Mouse (Mus musculus) left cerebral cortex, postnatal 14 days (tissue): ENCODE results near the gene Dctpp1. TPM values are rescaled to one million over a fixed set of nuclear protein-coding genes. Genes with fewer than 3 reads are reported as not detected.

ENCODE experiments used
- DNase-seq, 2 experiments: peaks; one replicate each; pipeline ENCODE4 v3.0.0; 2021 to 2022; ENCODE audit warnings: low spot score in 2 of 2, mixed read lengths in 1 of 2
- intact Hi-C: fragments of 180-260 bp; cut with DNase I; formaldehyde crosslinking; loops from one replicate; pipeline ENCODE4 v1.15.1; 2025
- total RNA-seq, 2 experiments: library from RNA; stranded (reverse); gene quantifications; 2 replicates each; pipeline ENCODE4 v1.2.3; 2021

Gene Dctpp1
- total RNA-seq, 2 experiments from 2014 or later = 32.1 to 38.3 TPM

- intact Hi-C loops = no loop called here
- peak in 1 of 2 experiments; percentile 56 for DNase-seq
These were observed 46.6 kb downstream of the Dctpp1 start for GRCm38 (mm10) chr7:127213930-127214329.

DNA sequence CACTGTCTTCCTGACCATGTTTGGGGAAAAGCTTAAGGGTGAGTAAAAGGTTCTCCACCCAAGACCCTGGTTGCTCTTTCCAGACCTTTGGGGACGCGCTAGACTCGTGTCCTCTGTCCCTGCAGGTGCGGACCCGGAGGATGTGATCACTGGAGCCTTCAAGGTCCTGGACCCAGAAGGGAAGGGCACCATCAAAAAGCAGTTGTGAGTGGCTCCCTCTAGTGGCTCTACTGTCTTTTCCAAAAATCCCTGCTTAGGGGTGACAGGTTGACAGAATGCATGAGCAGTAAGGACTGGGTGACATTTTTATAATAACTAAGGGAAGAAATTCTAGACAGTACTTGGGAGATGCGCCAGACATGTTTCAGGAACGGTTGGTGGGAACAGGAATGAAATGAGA, 47.0 kb downstream of the Dctpp1 start:
- intact Hi-C loops = no loop called here
- DNase-seq = peak in 1 of 2 experiments; percentile 45

DNA sequence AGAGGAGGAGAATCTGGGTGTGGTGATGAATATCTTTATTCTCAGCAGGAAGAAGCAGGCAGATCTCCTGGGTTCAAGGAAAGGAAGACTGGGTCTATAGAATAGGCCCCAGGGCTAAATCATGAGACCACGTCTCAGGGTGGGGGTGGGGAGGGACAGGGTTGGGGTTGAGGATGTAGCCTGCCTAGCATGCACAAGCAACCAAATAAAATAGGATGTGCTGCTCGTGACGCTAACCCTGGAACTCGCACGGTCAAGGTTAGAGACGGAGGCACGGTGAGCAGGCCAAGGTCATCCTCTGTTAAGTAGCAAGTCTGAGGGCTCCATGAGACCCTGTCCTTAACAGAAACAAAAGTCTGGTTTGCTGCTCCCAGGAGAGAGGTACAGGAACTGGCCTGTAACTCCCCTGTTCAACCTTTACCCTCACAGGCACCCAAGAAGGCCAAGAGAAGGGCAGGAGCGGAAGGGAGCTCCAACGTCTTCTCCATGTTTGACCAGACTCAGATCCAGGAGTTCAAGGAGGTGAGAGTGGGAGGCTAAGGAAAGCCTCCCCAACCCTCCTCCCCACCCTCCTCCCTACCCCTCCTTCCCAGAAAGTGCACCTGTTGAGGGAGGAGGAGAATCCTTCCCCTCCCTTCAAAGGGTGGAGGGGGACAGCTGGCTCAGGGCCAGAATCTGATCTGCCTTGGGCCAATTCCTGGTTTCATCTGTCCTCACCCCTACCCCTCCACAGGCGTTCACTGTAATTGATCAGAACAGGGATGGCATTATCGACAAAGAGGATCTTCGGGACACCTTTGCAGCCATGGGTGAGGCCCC, 47.9 kb downstream of the Dctpp1 start:
- no peak for DNase-seq
- intact Hi-C loops = no loop called here

- intact Hi-C loops = no loop called here
- no peak for DNase-seq
These were observed 49.3 kb downstream of the Dctpp1 start for GRCm38 (mm10) chr7:127211014-127211745.

DNA sequence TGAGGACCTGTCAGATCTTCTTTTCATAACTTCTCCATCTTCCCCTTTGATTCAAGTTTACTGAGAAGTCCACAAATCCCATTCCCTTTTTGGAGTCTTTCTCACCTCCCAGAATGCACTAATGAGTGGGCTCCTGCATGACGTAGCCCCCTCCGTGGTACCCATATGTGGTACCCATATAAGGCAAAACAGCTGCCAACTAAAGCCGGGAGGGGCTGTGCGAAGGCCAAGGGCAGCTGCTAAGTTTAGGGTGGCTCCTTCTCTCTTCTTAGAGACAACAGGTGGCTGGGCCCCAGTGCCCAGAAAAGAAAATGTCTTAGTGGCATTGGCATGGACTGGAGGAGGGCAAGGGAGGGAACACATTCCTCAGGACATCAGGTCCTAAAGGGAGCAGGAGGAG, 50.2 kb downstream of the Dctpp1 start:
- DNase-seq = no peak
- intact Hi-C loops = no loop called here

- intact Hi-C loops = no loop called here
- DNase-seq = no peak
These were observed 50.7 kb downstream of the Dctpp1 start for GRCm38 (mm10) chr7:127209851-127210250.

DNA sequence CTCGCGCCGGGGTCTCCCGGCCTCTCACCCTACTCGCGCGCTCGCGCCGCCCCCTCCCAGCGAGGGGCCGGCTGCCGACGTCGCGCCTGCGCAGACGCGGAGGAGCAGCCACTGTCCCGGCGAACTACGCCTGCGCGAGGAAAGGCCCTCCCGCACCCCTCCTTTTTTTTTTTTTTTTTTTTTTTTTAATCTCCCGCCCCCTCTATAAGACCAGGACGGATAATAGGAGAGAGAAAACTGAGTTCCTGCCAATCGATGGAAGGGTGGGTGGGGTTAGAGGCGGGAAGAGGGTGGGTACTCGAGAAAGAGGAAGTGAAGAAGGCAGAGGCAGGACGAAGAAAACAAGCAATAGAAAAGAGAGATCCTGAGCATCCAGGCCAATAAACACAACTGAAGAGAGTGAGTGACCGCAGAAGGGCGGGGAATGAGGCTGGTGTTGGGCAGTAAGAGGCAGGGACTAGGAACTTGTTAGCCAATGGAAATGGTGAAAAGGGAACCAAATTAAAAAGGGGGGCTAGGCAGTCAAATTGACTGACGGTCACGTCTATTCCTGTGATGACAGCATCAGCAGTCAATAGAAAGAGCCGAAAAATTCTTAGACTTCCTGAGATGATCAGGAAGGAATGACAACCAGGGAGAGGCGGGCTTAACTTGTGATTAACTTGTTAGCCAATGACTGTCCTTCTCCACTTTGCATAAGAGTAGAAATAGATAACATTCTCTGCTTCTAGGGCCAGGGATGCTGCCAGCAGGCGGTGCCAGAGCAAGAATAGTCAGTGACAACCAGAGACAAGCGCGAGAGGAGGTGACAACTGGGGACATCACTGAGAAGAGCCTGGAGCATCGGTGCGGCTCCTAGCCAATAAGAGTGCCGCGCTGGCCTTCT, 51.7 kb downstream of the Dctpp1 start, which contains the start of gene Mylpf:
TSS of gene Mylpf (plus strand) at position 338 of the 886 bp plus-strand sequence.
- intact Hi-C loops = no loop called here
- peak; percentile 93 to 98 for DNase-seq

- intact Hi-C loops = no loop called here
- no peak for DNase-seq
These were observed 52.3 kb downstream of the Dctpp1 start, which contains the start of gene Tbc1d10b for GRCm38 (mm10) chr7:127208295-127208552. Gene Tbc1d10b, minus strand, starts transcription at chr7:127208468.

GRCm38 (mm10) chr7:127207374-127208294, 52.9 kb downstream of the Dctpp1 start:
- intact Hi-C loops = no loop called here
- DNase-seq = no peak

Other genes starting within 250 kb of the Dctpp1 start
- gene Mvp, start 246.1 kb downstream of the Dctpp1 start, total RNA-seq = 1 to 10 TPM; 4.9 to 5.1 TPM
- not detected for gene Pagr1b, start 244.2 kb downstream of the Dctpp1 start, total RNA-seq
- gene Pagr1a, start 243.4 kb downstream of the Dctpp1 start, total RNA-seq = 10 to 100 TPM; 14.5 to 19.3 TPM
- gene Gm42742, start 239.6 kb downstream of the Dctpp1 start, total RNA-seq = 10 to 100 TPM; 33.6 to 43.7 TPM
- gene Prrt2, start 239.5 kb downstream of the Dctpp1 start, total RNA-seq = 100 to 1,000 TPM; 165 to 186 TPM
- gene Maz, start 233.7 kb downstream of the Dctpp1 start, total RNA-seq = 100 to 1,000 TPM; 260 to 271 TPM
- 10 to 100 TPM in 1 of 2 experiments, 1 to 10 TPM in 1; 9.6 to 10.4 TPM for gene Kif22, start 218.2 kb downstream of the Dctpp1 start, total RNA-seq
- gene Zg16, start 173.4 kb downstream of the Dctpp1 start, total RNA-seq = not detected
- gene AI467606, start 169.3 kb downstream of the Dctpp1 start, total RNA-seq = 1 to 10 TPM; 1.3 to 1.6 TPM
- gene Qprt, start 138.5 kb downstream of the Dctpp1 start, total RNA-seq = under 1 TPM in 1 of 2 experiments, not detected in 1; 0.25 TPM
- gene Spn, start 122.9 kb downstream of the Dctpp1 start, total RNA-seq = under 1 TPM in 1 of 2 experiments, not detected in 1; 0.11 TPM
- 10 to 100 TPM; 73.9 to 84.5 TPM for gene Cd2bp2, start 64.7 kb downstream of the Dctpp1 start, total RNA-seq
- gene Tbc1d10b, start 52.2 kb downstream of the Dctpp1 start, total RNA-seq = 10 to 100 TPM; 82.8 to 83.9 TPM
- 1 to 10 TPM; 1.7 to 4.2 TPM for gene Mylpf, start 51.8 kb downstream of the Dctpp1 start, total RNA-seq
- gene Zfp553, start 27.6 kb downstream of the Dctpp1 start, total RNA-seq = 10 to 100 TPM; 17.7 to 19.2 TPM
- gene Sept1, start 27.6 kb downstream of the Dctpp1 start, total RNA-seq = 1 to 10 TPM; 5.9 to 6.3 TPM
- gene Zfp771, start 16.4 kb downstream of the Dctpp1 start, total RNA-seq = 10 to 100 TPM; 62.0 to 63.9 TPM
- 10 to 100 TPM; 45.9 to 50.3 TPM for gene Sephs2, start 13.3 kb upstream of the Dctpp1 start, total RNA-seq
- gene Itgal, start 35.6 kb upstream of the Dctpp1 start, total RNA-seq = under 1 TPM; 0.59 to 0.72 TPM
- 10 to 100 TPM; 10.9 to 13.0 TPM for gene Zfp768, start 84.9 kb upstream of the Dctpp1 start, total RNA-seq
- gene Zfp747, start 115.3 kb upstream of the Dctpp1 start, total RNA-seq = 1 to 10 TPM; 5.4 to 7.8 TPM
- 1 to 10 TPM; 2.7 to 2.8 TPM for gene 9130019O22Rik, start 126.5 kb upstream of the Dctpp1 start, total RNA-seq
- gene E430018J23Rik, start 132.9 kb upstream of the Dctpp1 start, total RNA-seq = 1 to 10 TPM; 6.2 to 6.8 TPM
- gene Zfp764, start 146.1 kb upstream of the Dctpp1 start, total RNA-seq = 1 to 10 TPM; 2.9 to 4.1 TPM
- 10 to 100 TPM; 11.4 to 11.7 TPM for gene Zfp688, start 161.4 kb upstream of the Dctpp1 start, total RNA-seq
- 1 to 10 TPM; 5.4 to 7.9 TPM for gene Zfp689, start 188.4 kb upstream of the Dctpp1 start, total RNA-seq
- gene Prr14, start 198.9 kb upstream of the Dctpp1 start, total RNA-seq = 10 to 100 TPM; 27.2 to 32.5 TPM
- 10 to 100 TPM; 52.9 to 66.0 TPM for gene Fbrs, start 218.5 kb upstream of the Dctpp1 start, total RNA-seq